ENCODE assay signal across 18 mouse cellular contexts in genomic region chr4:51519281-51519680, GRCm38 (mm10).
DNase-seq lines count a peak whose midpoint lies in the region; ATAC-seq and TF ChIP-seq lines count a peak whose summit lies in the region.
"Had no signal": no experiment of that assay in that cellular context is flagged by ENCODE, and none has a peak within 500 bp of the region (broad histone marks: within the 10 kb centered on the region; RNA-seq: fewer than 3 reads in every experiment).

No protein-coding gene starts in this region.

- ATAC-seq in forebrain, embryonic 11.5 days (replicated peaks; ENCODE audit: low FRiP score), result peak; percentile 71
- peak; percentile 36; the same call in 1 of the 2 replicates for ATAC-seq in forebrain, embryonic 12.5 days (ENCODE audit: low FRiP score)
- ATAC-seq in forebrain, embryonic 15.5 days (replicated peaks), result peak; percentile 77
- peak; percentile 26; the same call in 1 of the 2 replicates for ATAC-seq in limb, embryonic 14.5 days (ENCODE audit: low FRiP score, low read depth)
- ATAC-seq: activated CD4-positive, CD25-positive, alpha-beta regulatory T cell, adult 4 months; intestine, embryonic 15.5 days; Patski had no signal

- H3K36me3 ChIP-seq in forebrain, embryonic 11.5 days (ENCODE audit: control insufficient read depth, insufficient read depth, low read length), result no peaks in the 10 kb centered on the region
- H3K36me3 ChIP-seq in forebrain, embryonic 10.5 days (replicated peaks), result no peaks in the 10 kb centered on the region
- no peaks in the 10 kb centered on the region for H3K36me3 ChIP-seq in forebrain, embryonic 12.5 days (replicated peaks)
- H3K36me3 ChIP-seq in forebrain, embryonic 15.5 days, result no peaks in the 10 kb centered on the region
- H3K36me3 ChIP-seq in limb, embryonic 14.5 days (ENCODE audit: control insufficient read depth, insufficient read depth, low read length), result no peaks in the 10 kb centered on the region
- H3K36me3 ChIP-seq: embryonic facial prominence, embryonic 12.5 days; heart, embryonic 12.5 days; hindbrain, embryonic 10.5 days; intestine, embryonic 15.5 days had no signal

- no peak for TF ChIP-seq POLR2A in limb, embryonic 14.5 days (IDR thresholded peaks at IDR 0.05; ENCODE audit: borderline replicate concordance, extremely low read depth, insufficient read depth, insufficient read length)

- H3K27ac ChIP-seq in forebrain, embryonic 11.5 days (ENCODE audit: low read depth, low read length), result no peak overlapping the region
- no peak overlapping the region for H3K27ac ChIP-seq in forebrain, embryonic 10.5 days
- H3K27ac ChIP-seq in forebrain, embryonic 12.5 days, result no peak overlapping the region
- peak overlapping the region; percentile 59 for H3K27ac ChIP-seq in forebrain, embryonic 15.5 days (replicated peaks)
- H3K27ac ChIP-seq in limb, embryonic 14.5 days (replicated peaks; ENCODE audit: low read depth, low read length), result 0 out of 2 replicates have a peak overlapping the region, but pooled peaks have one; percentile 13
- H3K27ac ChIP-seq: embryonic facial prominence, embryonic 12.5 days; hindbrain, embryonic 10.5 days; hindbrain, embryonic 14.5 days; intestine, embryonic 15.5 days had no signal

- no peaks in the 10 kb centered on the region for H3K9me3 ChIP-seq in forebrain, embryonic 11.5 days (ENCODE audit: control insufficient read depth, low read length)
- H3K9me3 ChIP-seq in forebrain, embryonic 10.5 days, result no peaks in the 10 kb centered on the region
- H3K9me3 ChIP-seq in forebrain, embryonic 12.5 days, result no peaks in the 10 kb centered on the region
- no peaks in the 10 kb centered on the region for H3K9me3 ChIP-seq in forebrain, embryonic 15.5 days
- no peaks in the 10 kb centered on the region for H3K9me3 ChIP-seq in limb, embryonic 14.5 days (ENCODE audit: control insufficient read depth, low read length)
- H3K9me3 ChIP-seq: embryonic facial prominence, embryonic 12.5 days; heart, embryonic 12.5 days; hindbrain, embryonic 10.5 days; intestine, embryonic 15.5 days had no signal

- no peak overlapping the region for H3K9ac ChIP-seq in forebrain, embryonic 11.5 days (ENCODE audit: low read length)
- no peak overlapping the region for H3K9ac ChIP-seq in forebrain, embryonic 12.5 days
- H3K9ac ChIP-seq in forebrain, embryonic 15.5 days (replicated peaks), result no peak overlapping the region
- H3K9ac ChIP-seq in limb, embryonic 14.5 days (ENCODE audit: low read depth, low read length, severe bottlenecking), result no peak overlapping the region
- H3K9ac ChIP-seq: embryonic facial prominence, embryonic 12.5 days; heart, embryonic 12.5 days; hindbrain, embryonic 14.5 days; intestine, embryonic 15.5 days had no signal

- no peak overlapping the region for H3K4me3 ChIP-seq in forebrain, embryonic 11.5 days (ENCODE audit: low read depth, low read length)
- no peak overlapping the region for H3K4me3 ChIP-seq in forebrain, embryonic 10.5 days
- H3K4me3 ChIP-seq in forebrain, embryonic 12.5 days (replicated peaks), result no peak overlapping the region
- no peak overlapping the region for H3K4me3 ChIP-seq in forebrain, embryonic 15.5 days
- H3K4me3 ChIP-seq in limb, embryonic 14.5 days (replicated peaks; ENCODE audit: low read length), result no peak overlapping the region
- H3K4me3 ChIP-seq: embryonic facial prominence, embryonic 12.5 days; heart, embryonic 12.5 days; hindbrain, embryonic 10.5 days; intestine, embryonic 15.5 days had no signal

- WGBS in forebrain, embryonic 11.5 days, result 64% methylated on average over 2 of the region's 2 CpGs
- 73% methylated on average over 2 of the region's 2 CpGs for WGBS in forebrain, embryonic 10.5 days
- WGBS in forebrain, embryonic 12.5 days, result 66% methylated on average over 2 of the region's 2 CpGs
- WGBS in forebrain, embryonic 15.5 days, result 36% methylated on average over 2 of the region's 2 CpGs
- 34% methylated on average over 2 of the region's 2 CpGs for WGBS in limb, embryonic 14.5 days

- no peaks in the 10 kb centered on the region for H3K4me1 ChIP-seq in forebrain, embryonic 11.5 days (replicated peaks; ENCODE audit: control insufficient read depth, insufficient read depth, low read length)
- H3K4me1 ChIP-seq in forebrain, embryonic 10.5 days, result no peaks in the 10 kb centered on the region
- no peaks in the 10 kb centered on the region for H3K4me1 ChIP-seq in forebrain, embryonic 12.5 days
- no peaks in the 10 kb centered on the region for H3K4me1 ChIP-seq in forebrain, embryonic 15.5 days
- peaks cover 6% of the 10 kb centered on the region for H3K4me1 ChIP-seq in limb, embryonic 14.5 days (ENCODE audit: control insufficient read depth, insufficient read depth, low read length)
- H3K4me1 ChIP-seq: embryonic facial prominence, embryonic 12.5 days; heart, embryonic 12.5 days; hindbrain, embryonic 10.5 days; intestine, embryonic 15.5 days had no signal

- H3K4me2 ChIP-seq in forebrain, embryonic 11.5 days (ENCODE audit: low read depth, low read length, severe bottlenecking), result no peak overlapping the region
- no peak overlapping the region for H3K4me2 ChIP-seq in forebrain, embryonic 12.5 days
- no peak overlapping the region for H3K4me2 ChIP-seq in forebrain, embryonic 15.5 days (replicated peaks)
- no peak overlapping the region for H3K4me2 ChIP-seq in limb, embryonic 14.5 days (replicated peaks; ENCODE audit: low read depth, low read length, severe bottlenecking)
- H3K4me2 ChIP-seq: embryonic facial prominence, embryonic 12.5 days; heart, embryonic 12.5 days; hindbrain, embryonic 14.5 days; intestine, embryonic 15.5 days had no signal

- no peak for DNase-seq in forebrain, embryonic 11.5 days (ENCODE audit: low spot score)
- no peak for DNase-seq in forebrain, embryonic 10.5 days (ENCODE audit: extremely low spot score, low spot score)
- peak; percentile 23 for DNase-seq in limb, embryonic 14.5 days (ENCODE audit: low spot score)
- DNase-seq in lung, postnatal 10 days, result no peak
- DNase-seq in layer of hippocampus, postnatal 14 days (ENCODE audit: low spot score in 2 of 2), result no peak
- DNase-seq: adrenal gland, postnatal 14 days; embryo, embryonic 11 days; gastrocnemius, postnatal 14 days had no signal

- H3K27me3 ChIP-seq in forebrain, embryonic 11.5 days (ENCODE audit: control insufficient read depth, insufficient read depth, low read length), result no peaks in the 10 kb centered on the region
- no peaks in the 10 kb centered on the region for H3K27me3 ChIP-seq in forebrain, embryonic 10.5 days (ENCODE audit: poor library complexity, severe bottlenecking)
- no peaks in the 10 kb centered on the region for H3K27me3 ChIP-seq in forebrain, embryonic 12.5 days
- H3K27me3 ChIP-seq in forebrain, embryonic 15.5 days, result no peaks in the 10 kb centered on the region
- H3K27me3 ChIP-seq in limb, embryonic 14.5 days (ENCODE audit: control insufficient read depth, insufficient read depth, low read length), result no peaks in the 10 kb centered on the region
- H3K27me3 ChIP-seq: CH12.LX; embryonic facial prominence, embryonic 12.5 days; heart, embryonic 12.5 days; intestine, embryonic 15.5 days; Patski had no signal

Comparison
In these comparisons a context has a peak if more than half of its experiments do, and no peak if none do; other contexts are left out.
1. H3K27ac ChIP-seq: peak in forebrain, embryonic 15.5 days (single experiment) and limb, embryonic 14.5 days (single experiment); none in forebrain, embryonic 11.5 days (single experiment), forebrain, embryonic 10.5 days (single experiment) and forebrain, embryonic 12.5 days (single experiment).
2. ATAC-seq: peak in every context shown above with its lines; median percentile 77 in forebrain, embryonic 15.5 days; 71 in forebrain, embryonic 11.5 days; 36 in forebrain, embryonic 12.5 days; 26 in limb, embryonic 14.5 days.